Mouse (Mus musculus): ENCODE measurements around the gene Nudt14.

GRCm38 (mm10) chr12:112894303-112894884 is 47.5 kb downstream of the Nudt14 start:
- no peak for TF ChIP-seq POLR2A (IDR thresholded peaks at IDR 0.05; ENCODE audit: low read depth, low read length)
- no peak for TF ChIP-seq CTCF (conservative IDR thresholded peaks at IDR 0.05; ENCODE audit: insufficient read depth, insufficient read length, low read depth, low read length)
